Mouse (Mus musculus) erythroblast, embryonic 14.5 days (primary cell): ENCODE data around the gene Txnrd1.

ENCODE experiments used
- GATA1 ChIP-seq: IDR thresholded peaks from 2 replicates; pipeline ENCODE4 v1.6.1; 2012; ENCODE audit warnings: low read length, inconsistent platforms, mixed read lengths
- TAL1 ChIP-seq: IDR thresholded peaks from 3 replicates; pipeline ENCODE4 v1.6.1; 2012; ENCODE audit warnings: low read length, inconsistent platforms, mixed read lengths

GRCm38 (mm10) chr10:82909382-82909781 is 75.6 kb downstream of the Txnrd1 start:
- TF ChIP-seq GATA1 (no peak), TAL1 (no peak)
